Mouse (Mus musculus) adrenal gland, postnatal 36 days (tissue): ENCODE measurements around the gene Itpk1. TPM values are rescaled to one million over a fixed set of nuclear protein-coding genes. Genes with fewer than 3 reads are reported as not detected.

Source experiments
- DNase-seq, 2 experiments: peaks; one replicate each; pipeline ENCODE4 v3.0.0; 2021; ENCODE audit warnings: mixed read lengths in 1 of 2
- total RNA-seq, 2 experiments: library from RNA; stranded (reverse); gene quantifications; 2 replicates each; pipeline ENCODE4 v1.2.3; 2021

The Itpk1 gene
- total RNA-seq, 2 experiments from 2014 or later = 45.7 to 114 TPM

DNA sequence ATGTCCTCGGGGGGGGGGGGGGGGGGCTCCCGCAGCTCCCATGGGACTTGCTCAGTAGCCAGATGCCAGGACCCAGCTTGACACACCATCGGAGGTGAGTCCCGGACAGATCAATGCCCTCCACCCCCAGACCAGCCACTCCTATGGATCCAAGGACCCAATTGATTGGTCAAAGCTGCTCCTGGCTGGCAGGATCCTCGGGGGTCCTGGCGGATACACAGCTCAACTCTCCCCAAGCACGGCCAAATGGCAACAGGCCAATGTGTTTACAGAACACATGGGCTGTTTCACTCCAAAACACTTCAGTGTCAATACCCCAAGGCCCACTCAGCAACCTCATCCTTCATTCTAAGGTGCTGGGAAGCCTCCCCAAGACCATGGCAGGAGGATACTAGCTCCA lies 13.0 kb downstream of the Itpk1 start:
- no peak for DNase-seq

GRCm38 (mm10) chr12:102691180-102691579 lies 13.6 kb downstream of the Itpk1 start:
- peak in 1 of 2 experiments; percentile 72 for DNase-seq

DNA sequence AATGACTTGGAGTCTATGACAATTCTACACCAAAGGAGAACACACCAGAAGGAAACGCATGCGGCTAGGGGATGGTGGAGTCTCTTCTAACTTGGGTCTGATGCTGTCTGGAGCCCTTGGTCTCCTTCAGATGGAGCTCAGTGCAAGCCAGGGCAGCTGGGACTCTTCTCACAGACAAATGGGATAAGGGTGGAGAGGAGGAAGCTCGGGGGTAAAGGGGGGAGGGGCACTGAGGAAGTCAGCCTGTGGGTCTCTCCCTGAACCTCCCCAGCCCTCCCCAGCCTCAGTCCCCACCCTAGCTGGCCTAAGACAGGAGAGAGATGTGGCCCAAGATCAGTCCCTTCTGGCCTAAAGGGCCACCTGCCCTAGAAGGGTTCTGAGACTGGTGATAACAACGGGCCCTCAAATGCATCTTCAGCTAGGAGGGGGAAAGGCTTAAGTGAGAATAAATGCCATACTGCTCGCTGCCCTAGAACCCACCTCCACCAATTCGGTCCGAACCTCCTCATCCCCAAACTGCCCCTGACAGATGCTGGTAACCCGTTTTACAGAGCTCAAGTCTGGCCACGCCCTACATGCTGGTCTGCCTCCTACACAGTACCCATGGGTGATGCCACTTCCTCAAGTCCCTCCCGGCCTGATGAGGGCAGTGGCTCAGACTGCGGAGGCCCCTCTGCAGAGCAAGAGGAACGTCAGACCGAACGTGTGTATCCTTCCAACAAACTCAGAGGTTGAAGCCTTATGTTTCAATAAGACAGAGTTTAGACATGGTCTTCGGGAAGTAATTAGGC lies 14.8 kb downstream of the Itpk1 start:
- no peak for DNase-seq

DNA sequence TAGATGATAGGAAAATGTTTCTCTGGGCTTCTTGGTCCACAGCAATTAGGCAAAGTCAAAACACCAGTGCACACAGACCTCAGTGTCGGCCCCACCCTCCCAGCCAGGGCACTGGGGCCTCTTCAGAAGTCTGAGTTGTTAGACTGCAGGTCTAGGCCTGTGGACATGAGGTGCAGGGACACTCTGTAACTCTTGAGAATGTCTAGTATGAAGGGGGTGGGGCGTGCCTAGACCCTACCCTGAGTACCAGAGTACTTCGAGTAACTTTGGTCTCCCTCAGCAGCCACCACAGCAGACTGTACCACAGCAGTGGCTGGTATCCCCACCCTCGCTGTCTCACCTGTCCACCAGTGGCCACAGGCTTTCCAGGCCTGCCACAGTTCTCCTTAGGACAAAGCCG lies 18.4 kb downstream of the Itpk1 start:
- DNase-seq = no peak

DNA sequence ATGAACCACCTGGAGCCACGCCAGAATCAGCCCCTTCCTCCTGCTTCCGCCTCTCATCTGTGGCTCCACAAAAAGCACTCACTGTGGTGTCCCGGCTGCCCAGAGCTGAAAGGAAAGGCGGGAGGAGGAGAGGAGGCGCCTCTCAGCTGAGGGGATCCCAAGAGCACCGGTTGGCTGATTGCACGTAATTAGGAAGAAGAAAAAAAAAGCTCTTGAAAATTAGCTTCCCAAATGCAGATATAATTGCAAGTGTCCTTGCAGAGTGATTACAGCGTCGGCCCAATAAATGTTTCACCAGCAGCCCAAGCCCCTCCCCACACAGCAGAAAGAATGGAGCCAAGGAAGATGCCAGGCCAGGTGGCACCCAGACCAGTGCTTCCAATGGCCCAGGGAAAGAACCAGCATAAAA lies 19.2 kb downstream of the Itpk1 start:
- no peak for DNase-seq

DNA sequence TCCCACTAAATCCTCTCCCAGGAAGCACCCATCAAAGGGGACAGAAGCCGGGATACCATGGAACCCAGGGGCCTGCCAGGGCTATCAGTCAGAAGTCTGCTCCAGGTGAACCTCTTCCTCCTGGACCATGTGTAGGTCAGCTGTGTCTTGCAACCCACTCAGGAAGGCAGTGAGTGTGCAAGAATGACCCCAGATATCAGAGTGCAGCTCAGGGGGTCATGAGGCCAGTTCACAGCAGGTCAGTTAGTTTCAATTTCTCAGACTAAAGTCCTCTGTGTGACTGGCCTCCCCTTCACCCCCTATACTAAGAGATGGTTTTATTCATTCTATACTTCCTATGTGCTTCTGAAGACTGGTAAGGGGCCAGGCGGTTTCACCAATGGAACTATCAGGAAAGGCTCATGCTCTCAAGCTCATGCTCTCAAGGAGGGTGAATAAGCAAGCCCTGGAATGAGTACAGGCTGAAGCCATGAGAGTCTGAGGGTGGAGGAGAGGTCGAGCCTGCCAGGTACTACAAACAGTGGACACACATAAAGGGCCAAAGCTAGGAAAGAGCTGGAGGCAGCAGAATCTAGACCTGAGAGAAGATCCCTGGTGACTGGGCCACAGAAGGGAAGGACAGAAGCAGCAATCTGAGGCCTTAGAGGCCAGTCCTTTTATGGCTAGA lies 19.9 kb downstream of the Itpk1 start:
- no peak for DNase-seq

- DNase-seq = no peak
Observed at GRCm38 (mm10) chr12:102683979-102684378, 20.8 kb downstream of the Itpk1 start.

- no peak for DNase-seq
Observed at GRCm38 (mm10) chr12:102683438-102683837, 21.3 kb downstream of the Itpk1 start.

DNA sequence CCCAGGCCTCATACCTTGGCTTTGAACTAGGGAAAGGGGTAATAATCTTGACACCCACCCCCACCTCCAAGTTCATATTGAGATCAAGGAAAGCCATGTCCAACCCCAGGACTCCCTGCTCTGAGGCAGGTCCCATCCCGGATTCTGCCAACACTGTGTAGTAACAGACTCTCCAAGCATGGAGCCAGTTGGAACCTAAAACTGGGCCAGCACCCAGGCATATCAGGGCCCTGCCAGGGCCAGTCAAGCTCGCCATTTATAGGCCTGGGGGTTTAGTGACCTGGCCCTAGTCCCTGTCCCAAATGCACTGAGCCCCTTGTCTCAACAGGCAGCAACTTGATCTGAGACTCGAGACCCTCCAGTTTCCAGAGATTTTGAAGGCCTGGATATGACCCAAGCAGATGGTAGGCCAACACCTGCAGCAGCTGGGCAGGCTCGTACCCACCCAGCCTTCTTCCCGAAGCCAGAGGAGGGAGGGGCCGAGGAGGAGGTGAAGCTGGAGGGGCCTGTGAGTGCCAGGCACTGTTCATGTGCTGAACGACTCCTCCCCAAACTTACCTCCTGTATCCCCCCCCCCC lies 21.9 kb downstream of the Itpk1 start:
- no peak for DNase-seq

DNA sequence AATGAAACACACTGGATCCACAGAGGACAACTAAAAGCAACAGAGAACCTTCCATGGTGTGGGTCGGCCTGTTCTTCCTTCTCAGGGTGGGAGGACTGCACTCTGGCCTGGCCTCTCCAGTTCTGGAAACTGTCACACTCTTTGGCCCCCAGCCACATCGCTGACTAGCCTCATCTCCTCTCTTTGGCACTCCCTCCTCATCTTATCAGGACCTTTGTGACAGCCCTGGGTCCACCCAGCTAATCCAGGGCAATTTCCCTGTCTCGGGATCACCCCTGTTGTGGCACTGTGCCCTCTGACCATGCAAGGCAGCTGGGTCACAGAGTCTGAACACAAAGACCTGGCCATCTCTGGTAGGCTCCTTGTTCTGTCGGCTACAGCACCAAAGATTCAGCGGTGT lies 22.6 kb downstream of the Itpk1 start:
- DNase-seq = peak; percentile 79 to 82

DNA sequence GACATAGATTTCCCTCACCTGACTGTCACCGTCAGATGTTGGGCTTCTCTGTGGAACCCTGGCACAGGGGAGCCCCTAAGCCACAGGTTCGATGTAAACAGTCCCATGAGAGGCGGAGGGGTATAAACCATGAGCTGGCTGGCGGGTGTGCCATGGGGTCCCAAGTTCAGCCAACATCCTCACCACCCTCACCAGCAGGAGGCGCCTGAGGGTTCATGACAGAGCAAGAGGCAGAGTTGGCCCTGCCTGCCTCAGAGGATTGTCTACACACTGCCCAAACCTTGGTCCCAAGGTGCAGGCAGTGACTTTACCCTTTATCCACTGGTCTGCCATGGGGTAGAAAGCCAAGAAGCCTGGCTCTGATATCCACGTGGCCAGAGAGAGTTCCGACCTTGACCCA lies 23.1 kb downstream of the Itpk1 start:
- peak; percentile 47 for DNase-seq

DNA sequence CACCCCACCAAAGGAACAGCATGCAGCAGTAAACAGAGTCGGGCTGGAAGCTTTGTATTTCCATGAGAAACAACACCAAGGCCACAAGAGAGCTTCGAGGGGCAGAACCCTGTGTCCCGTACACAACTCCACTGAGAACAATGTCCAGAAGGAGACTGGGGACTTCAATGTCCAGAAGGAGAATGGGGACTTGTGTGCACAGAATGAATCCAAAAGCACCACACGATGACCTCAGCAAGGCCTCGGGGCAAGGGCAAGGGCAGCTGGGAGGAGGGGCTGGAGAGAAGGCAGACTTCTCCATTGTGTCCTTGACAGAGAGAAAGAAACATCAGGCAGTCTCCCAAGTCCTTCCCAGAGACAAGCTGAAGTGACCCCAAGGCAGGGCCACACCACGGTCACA lies 25.9 kb downstream of the Itpk1 start:
- DNase-seq = peak; percentile 63 to 68

DNA sequence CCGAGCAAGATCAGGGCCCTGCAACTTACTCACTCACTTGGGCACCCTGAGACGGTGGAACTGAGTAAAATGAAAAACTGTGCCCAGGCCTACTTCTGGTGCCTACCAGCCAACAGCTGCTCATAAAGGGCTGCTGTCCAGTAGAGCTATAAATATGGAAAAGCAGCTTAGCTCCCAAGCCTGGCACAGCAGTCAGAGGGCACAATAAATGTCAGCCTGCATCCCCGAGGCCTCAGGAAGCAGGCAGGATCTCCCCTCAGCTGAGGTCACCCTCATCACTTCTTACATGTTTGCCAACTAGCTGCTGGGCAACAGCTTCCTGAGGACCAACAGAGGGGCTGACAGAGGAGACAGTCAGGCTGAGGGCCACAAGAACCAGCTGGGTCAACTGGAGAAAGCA lies 27.6 kb downstream of the Itpk1 start:
- no peak for DNase-seq

DNA sequence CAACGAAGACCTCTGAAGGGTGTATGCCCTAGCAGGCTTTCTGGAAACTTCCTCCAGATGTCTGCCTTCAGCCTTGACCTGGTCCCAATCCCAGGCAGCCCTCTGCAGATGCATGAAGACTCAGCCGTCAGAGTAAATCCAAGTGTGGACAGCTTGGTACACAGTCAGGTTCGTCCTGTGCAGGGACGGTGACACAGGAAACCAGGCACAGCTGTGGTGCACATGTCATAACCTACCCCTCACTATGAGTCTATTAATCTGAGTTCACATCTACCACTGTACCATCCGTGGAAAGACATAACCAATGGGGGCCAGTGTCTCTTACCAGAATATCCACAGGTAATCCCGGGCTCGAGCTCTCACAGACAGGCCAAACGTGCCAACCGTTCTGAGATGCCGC lies 30.2 kb downstream of the Itpk1 start:
- no peak for DNase-seq

GRCm38 (mm10) chr12:102674123-102674522 lies 30.6 kb downstream of the Itpk1 start:
- no peak for DNase-seq

DNA sequence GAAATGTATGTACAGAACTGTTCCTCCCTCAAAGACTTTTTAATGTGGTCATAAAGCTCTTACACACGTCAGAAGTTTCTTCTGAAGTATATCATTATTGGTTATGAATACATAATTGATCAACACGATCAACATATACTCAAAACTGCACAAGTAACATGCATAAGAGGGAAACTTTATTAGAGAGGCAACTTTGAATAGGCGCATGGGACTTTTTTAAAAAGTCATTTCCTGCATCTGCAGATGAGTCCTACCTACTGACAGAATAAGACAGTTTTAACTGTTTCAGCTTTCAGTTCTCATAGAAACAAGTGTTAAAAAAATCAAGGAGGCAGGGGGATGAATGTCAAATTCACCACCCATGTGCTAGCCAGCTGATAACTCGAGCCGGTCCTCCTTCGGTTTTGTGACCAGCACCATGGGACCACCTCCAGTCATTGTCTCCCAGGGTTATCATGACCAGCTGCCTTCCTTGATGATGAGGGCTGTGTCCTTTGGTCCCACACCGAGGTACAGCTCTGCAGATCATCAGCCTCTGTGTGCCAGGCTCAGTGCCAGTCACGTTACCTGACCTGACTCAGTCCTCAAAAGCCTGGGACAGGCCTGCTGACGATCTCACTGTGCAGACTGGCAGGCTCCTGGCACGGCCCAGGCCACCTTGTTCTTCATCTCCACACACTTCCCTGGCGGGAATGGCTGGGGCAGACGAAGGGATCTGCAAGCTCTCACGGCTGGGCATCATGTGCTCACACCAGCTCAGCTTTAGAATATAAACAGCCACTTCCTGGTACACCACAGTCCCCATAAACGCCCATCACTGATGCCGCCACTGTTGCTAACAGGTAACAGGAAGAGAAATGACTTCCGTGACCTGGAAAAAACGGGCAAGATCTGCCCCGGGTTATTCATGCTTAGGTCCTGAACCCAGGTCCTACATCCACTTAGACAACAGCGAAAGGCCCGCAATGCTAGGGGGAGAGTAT lies 31.6 kb downstream of the Itpk1 start:
- no peak for DNase-seq

- no peak for DNase-seq
Observed at GRCm38 (mm10) chr12:102672176-102672575, 32.6 kb downstream of the Itpk1 start.

DNA sequence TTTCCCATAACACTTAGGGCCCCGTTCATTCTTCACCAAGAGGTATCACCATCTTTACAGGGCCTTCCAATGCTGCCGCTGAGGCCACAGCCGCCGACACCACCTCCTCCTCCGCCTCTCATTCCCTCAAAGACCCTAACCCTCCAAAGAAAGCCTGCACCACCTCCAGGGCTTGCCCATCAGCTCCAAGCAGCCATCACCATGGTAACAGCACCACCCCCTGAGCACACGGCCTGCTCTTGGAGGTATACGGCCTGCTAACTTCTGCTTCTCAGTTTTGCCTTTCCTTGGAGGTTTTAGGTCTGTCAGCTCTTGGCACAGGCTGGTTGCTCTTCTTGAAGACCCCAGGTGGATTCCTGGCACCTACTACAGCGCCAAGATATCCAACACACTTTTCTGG lies 33.9 kb downstream of the Itpk1 start:
- DNase-seq = no peak

DNA sequence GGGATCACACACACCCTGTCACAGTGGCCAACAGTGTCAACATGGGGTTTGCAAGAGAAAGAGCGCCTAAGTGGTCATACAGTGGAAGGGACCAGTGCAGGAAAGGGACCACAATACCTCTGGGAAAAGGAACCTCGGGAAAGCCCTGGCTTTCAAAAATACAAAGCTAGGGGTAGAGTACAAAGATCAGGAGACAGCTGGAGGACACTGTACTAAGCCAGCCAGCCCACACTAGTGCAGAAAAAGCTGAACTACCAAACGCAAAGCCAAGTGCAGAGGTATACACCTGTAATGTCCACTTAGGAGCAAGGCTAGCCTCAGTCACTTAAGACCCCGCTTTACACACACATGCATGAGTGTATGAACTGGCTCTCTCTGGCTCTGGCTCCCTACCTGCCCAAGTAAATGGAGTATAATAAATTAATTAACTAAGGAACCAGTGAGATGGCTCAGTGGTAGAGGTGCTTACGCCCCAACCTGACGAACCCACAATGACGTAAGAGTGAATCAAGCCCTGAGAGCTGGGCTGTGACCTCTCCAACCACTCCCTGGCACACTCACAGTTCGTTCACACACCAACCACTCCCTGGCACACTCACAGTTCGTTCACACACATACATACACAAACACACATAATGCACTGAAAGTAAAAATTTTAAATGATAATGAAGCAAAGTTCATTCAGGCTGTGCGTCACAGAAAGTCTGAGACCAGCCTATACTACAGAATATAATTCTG lies 39.1 kb downstream of the Itpk1 start:
- DNase-seq = no peak

GRCm38 (mm10) chr12:102664052-102664448 lies 40.7 kb downstream of the Itpk1 start:
- DNase-seq = no peak

DNA sequence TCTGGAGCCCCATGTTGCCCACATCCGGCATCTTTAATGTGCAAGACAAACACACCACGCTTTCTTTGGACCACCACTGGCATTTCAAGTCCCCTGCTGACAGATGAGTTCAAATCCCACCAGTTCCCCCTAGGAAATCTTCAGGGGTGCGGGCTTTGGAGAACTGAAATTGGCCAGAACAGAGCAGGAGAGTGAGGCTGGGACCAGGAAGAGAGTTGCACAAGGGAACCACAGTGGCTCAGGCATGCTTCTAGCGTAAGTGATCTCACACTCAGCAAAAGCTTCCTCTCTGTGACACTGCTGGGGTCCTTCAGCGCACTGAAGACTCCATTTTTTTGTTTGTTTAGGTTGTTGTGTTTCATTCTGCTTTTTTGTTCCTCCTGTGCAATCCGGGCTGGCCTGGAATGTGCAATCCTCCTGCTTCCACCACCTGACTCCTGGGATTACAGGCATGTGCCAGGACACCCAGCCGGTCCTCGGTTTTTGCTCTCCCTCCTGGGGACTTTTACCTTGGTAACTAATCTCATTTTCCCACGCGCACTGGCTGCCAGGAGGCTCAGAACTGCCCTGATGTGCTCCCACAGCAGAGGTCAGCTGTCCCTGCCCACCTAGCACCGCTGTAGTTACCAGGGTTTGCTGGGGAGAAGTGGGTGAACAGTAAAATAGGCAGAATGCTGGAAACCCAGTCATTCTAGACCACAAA lies 41.2 kb downstream of the Itpk1 start:
- no peak for DNase-seq
